Mouse (Mus musculus) olfactory bulb, adult 2 months (tissue): ENCODE measurements around the gene R3hdm4.

Source experiments
- CTCF ChIP-seq: fragments of 200-500 bp; IDR thresholded peaks from 2 replicates; pipeline ENCODE4 v1.5.1; 2012; ENCODE audit warnings: low read depth, mild to moderate bottlenecking, low read length, moderate library complexity; ENCODE audit not compliant: insufficient read depth
- POLR2A ChIP-seq: fragments of 200-500 bp; IDR thresholded peaks from 2 replicates; pipeline ENCODE4 v1.6.1; 2012; ENCODE audit warnings: mild to moderate bottlenecking, low read depth, low read length, moderate library complexity; ENCODE audit not compliant: insufficient read depth

DNA sequence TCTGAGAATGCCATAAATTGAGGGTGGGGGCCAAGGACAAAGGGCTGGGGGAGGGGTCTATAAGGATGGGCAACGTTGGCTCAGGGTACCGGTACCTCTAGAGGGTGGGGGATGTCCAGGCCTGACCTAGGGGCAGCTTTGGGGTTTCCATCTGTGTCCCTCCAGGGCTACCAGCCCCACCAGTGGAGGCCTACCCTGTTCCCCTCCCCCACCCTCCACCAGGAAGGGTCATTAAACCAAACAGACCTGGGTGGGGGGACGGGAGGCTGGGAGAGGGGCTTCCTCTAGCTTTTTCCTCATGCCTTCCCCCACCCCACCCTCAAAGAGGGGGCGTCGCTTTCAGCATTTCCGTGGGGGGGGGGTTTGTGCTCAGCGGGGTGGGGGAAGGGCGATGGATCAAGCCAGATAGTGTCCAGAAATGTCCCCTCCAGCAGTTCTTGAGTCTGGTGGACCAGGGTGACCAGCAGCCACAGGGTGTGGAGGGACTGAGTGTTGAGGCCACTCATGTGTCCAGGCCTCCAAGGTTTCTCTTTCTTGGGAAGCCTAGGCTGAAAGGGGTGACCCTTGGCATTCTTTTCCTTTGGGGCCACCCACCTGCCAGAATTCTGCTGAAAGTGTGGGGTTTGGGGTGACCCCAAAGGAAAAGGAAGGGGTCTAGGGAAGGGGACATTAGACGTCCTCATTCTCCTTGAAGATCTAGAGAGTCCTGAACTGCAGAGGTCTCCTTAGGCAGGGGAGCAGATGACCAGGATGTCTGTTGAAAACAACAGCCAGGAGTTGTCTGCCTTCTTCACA, 8.1 kb upstream of the R3hdm4 start:
- TF ChIP-seq CTCF (no peak), POLR2A (no peak)
